Mouse (Mus musculus) B cell, adult 2 months (primary cell): ENCODE measurements at regions not wholly inside any gene's neighbourhood (a gene's known extent, or its start where the extent isn't known, plus 50 kb on each side); places are given as distances from the start of the nearest gene placed in this dataset.
"Not testable (repeated sequence)": the region's sequence is repeated elsewhere in the genome, so short reads cannot be mapped to it uniquely, and the experiment has no call there.

Experiments
- DNase-seq, 2 experiments: peaks; one replicate each; pipeline ENCODE4 v3.0.0; 2022

DNA sequence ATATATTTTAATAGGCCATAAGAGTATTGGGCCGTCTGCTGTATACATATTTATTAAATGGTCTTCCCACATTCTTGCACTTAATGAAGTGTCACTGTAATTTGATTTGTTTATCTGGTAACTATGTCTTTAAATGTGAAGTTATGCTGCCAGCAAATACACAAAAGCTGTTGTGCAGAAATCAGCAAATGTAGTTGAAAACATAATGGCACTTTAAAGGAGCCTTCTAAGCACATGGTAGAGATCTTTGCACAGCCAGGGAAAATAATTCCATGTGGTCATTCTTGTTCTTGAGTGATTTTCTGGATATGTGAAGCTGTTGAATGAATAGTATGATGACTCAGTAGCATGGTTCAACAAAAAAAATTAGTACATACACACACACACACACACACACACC is 164.4 kb upstream of the Meox2 start:
- DNase-seq: no peak

GRCm38 (mm10) chr12:36945964-36946363 is 162.4 kb upstream of the Meox2 start:
- no peak for DNase-seq

DNA sequence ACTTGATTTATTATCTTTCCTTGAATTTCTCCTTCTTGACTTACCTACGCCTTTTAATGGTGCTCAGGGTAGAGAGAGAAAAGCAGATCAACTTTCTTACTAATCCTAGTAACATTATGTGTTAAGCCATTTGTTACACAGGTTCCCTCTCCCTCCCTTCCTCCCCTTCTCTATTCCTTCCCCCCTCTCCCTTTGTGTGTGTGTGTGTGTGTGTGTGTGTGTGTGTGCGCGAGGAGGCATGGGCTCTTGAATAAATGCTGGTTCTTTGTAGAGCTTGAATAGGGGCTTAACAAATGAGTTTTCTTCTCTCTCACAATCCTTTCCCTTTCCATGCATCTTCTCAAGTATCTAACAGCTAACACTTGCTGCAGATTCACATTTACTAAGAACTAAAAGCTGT is 160.4 kb upstream of the Meox2 start:
- no peak for DNase-seq

GRCm38 (mm10) chr12:36949096-36949738 is 159.1 kb upstream of the Meox2 start:
- no peak for DNase-seq

DNA sequence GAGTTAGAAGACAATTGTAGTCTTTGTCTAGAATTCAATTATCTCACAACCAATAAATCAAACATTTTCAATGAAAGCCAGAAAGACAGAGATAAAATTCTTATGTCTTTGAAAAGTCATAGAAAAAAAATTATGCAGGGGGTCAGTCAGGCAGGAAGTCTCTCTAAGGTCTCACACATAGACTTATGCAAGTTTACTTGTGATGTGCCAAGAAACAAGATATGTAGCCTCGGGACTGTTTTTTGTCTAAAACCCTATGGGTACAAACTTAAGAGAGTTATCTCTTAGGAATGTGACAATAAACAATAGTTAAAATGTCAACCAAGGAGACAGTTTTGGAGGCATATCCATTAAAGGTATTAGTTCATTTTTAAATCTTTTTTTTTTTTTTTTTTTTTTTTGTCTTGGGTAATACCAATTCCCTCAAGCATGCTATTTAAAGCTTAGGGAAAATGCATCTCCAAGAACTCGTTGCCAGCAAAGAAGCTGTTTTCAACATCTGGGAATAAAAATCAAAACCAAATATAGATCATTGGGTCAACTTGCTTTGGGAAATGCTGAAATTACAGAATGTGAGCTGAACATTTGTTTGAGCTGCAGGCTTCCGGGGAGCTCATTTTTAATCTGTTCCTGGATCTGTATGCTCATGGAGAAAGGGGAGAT is 133.8 kb upstream of the Meox2 start:
- DNase-seq: no peak

DNA sequence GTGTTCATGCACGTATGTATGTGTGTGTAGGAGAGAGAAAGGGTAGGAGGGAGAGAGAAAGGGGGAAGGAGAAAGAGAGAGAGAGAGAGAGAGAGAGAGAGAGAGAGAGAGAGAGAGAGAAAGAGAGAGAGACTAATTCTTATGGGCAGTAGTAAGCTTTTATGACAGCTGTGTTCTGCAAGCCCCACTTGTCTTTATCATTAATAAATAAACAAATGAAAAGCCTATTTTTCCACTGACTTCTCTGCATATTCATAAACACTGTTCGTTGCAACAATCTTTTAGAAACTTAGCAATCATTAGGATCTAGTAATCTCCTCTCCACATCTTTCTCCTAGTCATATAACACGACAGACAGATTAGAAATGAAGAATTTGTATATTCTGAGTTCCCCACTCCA is 131.2 kb upstream of the Meox2 start:
- DNase-seq: no peak

- DNase-seq: no peak
Measured at GRCm38 (mm10) chr12:36991135-36991534, 117.2 kb upstream of the Meox2 start.

- no peak for DNase-seq
Measured at GRCm38 (mm10) chr12:36991970-36992369, 116.4 kb upstream of the Meox2 start.

- no peak for DNase-seq
Measured at GRCm38 (mm10) chr12:37001401-37001800, 106.9 kb upstream of the Meox2 start.

DNA sequence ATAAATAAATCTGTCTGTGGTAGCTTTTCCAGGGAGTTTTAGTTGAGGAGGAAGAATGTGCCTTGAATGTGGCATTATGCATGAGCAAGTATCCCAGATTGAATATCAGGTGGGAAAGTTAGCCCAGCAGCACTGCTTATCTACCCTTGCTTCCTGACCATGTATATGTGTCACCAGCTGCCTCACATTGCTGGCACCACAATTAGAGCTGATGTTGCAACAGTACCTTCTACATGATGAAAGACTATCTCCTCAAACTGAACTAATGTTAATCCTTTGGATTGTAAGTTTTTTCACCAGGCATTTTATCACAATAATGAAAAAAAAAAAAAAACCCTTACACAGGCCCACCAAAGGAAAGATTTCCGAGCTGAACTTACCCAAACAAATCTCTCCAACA is 103.1 kb upstream of the Meox2 start:
- no peak for DNase-seq

DNA sequence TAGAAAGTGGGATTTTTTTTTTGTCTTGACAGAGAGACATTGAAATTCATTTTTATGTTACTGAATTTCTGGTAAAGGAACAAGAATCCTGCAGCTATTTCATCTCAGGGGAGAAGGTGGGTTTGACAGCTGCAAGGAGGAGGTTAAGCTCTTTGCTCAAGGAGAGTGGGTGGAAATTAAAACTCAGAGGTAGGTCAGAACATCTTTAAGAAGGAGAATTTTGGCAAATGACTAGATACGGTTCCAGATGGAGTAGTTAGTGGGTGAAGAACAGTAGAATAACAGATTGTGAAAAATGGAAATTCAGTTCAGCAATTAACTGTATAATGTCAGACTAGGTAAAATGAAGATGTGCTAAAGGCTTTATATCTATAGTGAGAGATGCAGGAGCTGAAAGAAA is 98.0 kb upstream of the Meox2 start:
- DNase-seq: no peak

GRCm38 (mm10) chr12:37014401-37014800 is 93.9 kb upstream of the Meox2 start:
- no peak for DNase-seq

DNA sequence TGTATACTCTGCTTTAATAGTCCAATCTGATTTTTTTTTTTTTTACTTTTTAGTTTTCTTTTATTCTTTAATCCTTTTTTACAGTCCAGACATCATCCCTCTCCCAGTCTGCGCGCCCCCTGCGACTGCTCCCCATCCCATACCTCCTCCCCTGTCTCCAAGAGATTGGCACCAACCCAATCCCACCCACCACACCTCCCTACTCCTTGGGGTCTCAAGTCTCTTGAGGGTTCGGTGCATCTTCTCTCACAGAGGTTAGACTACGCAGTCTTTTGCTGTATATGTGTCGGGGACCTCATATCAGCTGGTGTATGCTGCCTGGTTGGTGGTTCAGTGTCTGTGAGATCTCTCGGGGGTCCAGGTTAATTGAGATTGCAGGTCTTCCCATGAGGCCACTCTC is 93.4 kb upstream of the Meox2 start:
- DNase-seq: not testable (repeated sequence)

DNA sequence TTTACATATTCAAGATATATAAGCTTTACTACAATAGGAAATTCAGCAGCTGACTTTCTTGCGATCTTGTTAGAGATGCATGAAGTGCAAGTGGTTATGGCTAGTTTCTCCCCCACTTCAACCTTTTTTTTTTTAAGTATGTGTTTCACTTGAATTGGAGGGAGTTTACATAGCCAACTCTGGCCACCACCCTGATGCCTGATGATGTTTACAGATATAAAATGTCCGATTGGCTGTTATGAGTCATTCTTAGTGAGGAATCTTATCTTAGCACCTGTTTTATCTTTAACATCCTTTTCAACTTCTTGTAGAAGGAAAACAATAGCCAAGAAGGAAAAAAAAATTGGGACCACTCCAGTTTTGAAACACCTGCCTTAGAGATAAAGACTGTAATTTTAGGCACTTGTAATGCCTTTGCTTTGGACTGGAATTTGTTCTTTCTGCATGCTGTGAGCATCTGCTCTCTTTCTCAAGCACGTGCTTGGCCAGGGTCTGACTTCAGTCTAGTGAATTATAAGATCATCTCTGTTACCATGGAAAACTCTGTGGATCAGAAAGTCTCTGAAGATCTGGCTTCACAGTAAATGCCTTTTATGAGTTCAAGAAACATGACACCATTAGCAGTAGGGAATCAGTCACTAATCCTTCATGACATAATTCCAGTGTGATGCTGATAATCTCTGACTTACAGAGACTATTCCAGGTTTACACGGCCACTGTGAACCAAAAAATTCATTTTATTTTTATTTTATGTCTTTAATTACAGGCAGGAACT is 92.7 kb upstream of the Meox2 start:
- no peak for DNase-seq

- DNase-seq: no peak
Measured at GRCm38 (mm10) chr12:37047191-37047590, 61.1 kb upstream of the Meox2 start.

DNA sequence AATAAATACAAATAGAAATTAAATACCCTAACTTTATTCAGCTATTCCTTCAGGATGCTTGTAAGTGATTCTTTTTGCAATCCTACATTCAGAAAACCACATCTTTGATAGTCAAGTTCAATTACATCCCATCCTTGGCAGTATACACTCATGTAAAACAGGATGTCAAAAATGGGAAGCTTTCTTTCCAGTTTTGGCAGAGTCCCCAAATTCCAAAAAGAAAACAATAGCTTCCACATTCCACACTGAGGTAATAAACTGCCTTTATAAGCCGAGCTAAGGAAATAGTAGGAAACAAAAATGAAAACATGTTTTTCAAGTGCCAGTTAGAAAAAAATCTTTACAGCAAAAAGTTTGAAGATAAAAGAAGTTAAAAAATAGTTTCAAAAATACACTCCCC is 57.7 kb upstream of the Meox2 start:
- DNase-seq: no peak

DNA sequence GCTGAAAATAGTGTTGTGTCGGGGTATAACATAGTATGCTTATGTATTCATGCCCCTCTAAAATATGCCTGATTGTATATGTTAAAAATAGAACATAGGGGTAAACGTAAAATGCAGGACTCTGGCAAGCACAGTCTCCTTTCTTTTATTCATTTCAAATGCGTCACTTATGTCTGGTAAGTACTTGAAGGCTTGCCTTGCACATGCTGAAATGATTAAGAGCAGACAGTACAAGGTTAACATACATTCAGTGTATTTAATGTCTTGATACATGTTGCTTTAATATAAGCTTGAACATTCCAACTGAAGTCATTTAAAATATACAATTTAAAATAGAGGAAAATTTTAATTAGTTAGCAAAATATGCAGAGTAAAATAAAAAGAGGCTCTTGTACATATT is 50.9 kb upstream of the Meox2 start:
- no peak for DNase-seq
